Mouse (Mus musculus): ENCODE measurements around the gene Cdh16.
"Not testable (repeated sequence)": the region's sequence is repeated elsewhere in the genome, so short reads cannot be mapped to it uniquely, and the experiment has no call there.

Gene Cdh16

GRCm38 (mm10) chr8:104613119-104613518 lies 11.1 kb downstream of the Cdh16 start:
- no peak for DNase-seq (ENCODE audit: low spot score in 2 of 2)

- DNase-seq (ENCODE audit: low spot score in 2 of 2): no peak
Measured at GRCm38 (mm10) chr8:104611613-104612012, 12.6 kb downstream of the Cdh16 start.

GRCm38 (mm10) chr8:104610185-104610766 lies 13.9 kb downstream of the Cdh16 start:
- DNase-seq (ENCODE audit: low spot score in 2 of 2): no peak

DNA sequence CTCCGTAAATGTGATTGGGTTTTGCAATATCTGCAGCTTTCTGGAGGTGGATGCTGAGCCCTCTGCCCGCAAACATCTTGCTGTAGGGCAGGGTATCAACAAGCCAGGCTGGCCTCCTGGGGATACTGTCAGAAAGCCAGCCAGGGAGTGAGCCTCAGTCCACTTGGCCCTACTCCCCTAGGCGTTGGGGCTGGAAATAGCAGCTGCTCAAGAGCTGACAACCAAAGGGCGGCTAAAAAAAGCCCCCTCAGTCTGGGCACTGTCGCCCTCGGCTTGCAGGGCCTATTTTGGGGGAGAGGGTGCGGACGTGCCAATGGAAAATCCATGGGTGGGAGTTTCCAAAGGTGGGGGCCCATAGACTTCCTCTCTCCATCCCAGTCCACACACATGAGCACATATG lies 15.0 kb downstream of the Cdh16 start:
- no peak for DNase-seq (ENCODE audit: low spot score in 2 of 2)

DNA sequence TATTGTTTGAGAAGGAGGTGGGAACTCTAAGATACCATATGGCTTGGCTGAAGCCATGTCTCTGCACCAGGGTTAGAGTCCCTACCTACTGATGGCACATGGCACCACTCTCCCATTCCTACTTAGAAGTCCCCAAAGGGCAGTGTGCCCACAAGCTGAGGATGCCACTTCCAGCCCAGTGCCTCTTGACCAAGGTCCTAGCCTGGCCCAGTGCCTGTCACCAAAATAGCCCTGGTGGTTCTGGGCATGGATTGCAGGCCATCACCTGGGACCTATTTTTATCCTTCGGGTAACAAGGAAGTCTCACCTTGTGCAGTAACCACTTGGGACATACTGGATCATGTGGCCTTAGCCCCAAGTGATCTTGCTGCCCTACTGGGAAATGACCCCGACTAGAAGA lies 16.3 kb downstream of the Cdh16 start:
- DNase-seq (ENCODE audit: low spot score in 2 of 2): no peak

GRCm38 (mm10) chr8:104606329-104606728 lies 17.9 kb downstream of the Cdh16 start:
- no peak for DNase-seq (ENCODE audit: low spot score in 2 of 2)

- no peak for DNase-seq (ENCODE audit: low spot score in 2 of 2)
Measured at GRCm38 (mm10) chr8:104603245-104603593, 21.0 kb downstream of the Cdh16 start.

- DNase-seq (ENCODE audit: low spot score in 2 of 2): peak; percentile 66 to 76
Measured at GRCm38 (mm10) chr8:104602468-104603244, 21.5 kb downstream of the Cdh16 start.

GRCm38 (mm10) chr8:104601941-104602371 lies 22.2 kb downstream of the Cdh16 start:
- DNase-seq (ENCODE audit: low spot score in 2 of 2): no peak

DNA sequence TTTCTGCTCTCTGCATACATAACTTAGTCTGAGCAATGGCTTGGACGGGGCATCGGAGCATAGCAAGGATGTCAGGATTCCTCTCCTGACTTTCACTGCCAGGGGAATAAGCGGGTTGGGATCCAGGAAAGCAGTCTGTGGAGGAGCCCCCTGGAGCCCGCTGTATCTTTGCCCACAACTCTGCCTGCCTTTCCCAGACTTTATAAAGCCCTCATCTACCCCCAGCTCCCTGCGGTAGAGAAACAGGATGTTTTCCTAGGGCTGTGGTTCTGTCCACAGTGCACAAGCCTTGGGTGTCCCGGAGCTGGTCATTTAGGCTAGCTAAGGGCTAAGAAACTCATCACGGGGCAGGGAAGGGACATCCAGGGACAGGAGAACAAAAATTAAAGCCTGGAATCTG lies 22.8 kb downstream of the Cdh16 start:
- no peak for DNase-seq (ENCODE audit: low spot score in 2 of 2)

- no peak for DNase-seq (ENCODE audit: low spot score in 2 of 2)
Measured at GRCm38 (mm10) chr8:104598496-104598895, 25.7 kb downstream of the Cdh16 start.

DNA sequence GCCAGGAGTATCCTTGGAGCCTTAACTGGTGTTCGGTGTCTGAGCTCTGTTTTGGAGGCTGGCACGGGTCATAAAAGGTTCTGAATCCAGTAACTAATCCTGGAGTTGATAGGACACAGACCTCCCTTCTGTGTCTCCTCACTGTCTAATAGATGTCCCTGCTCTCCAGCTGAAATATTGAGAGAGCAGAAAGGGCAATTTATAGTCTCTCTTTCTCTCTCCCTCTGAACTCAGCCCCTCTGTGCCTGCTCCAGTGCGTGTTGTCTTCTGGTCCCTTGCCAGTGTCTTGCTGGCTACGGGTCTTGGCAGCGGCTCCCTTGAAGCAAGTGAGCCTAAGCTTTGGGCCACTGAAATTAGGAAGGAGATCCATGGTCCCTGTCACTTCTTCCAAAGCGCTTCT lies 26.5 kb downstream of the Cdh16 start:
- no peak for DNase-seq (ENCODE audit: low spot score in 2 of 2)

DNA sequence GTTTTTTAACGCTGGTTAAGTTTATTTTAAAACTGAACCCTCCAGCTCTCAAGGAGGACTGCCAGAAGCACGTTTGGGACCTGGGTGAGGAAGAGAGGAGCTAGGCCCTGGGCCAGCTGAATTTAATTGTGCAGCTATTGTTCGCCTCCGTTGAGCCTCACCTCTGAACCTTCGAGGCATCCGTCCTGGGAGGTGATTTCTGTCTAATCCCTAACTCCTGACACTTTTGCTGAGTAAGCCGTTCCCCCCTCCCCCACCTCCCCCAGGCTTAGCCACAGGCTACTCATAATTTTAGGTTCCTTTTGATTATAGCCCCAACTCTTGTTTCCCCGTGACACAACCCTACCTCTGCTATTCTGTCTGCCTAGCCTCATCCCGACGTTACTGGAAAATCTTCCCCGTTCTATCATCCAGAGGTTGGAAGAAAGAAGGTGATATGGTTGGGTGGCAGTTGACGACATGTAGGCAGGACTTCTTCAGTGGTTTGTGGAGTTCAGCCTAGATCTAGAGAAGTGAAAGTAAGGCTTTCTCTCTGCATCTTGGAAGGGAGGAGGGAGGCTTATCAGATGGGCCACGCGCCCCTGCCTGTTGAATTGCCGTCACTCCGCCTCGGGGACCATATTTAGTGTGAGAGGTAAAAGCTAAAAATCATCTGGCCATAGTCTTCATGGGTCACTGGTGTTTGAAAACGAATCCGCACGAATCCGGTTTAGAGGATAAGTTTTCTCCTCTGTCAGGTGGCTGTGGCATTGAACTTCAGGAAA lies 28.2 kb downstream of the Cdh16 start:
- no peak for DNase-seq (ENCODE audit: low spot score in 2 of 2)

- no peak for DNase-seq (ENCODE audit: low spot score in 2 of 2)
Measured at GRCm38 (mm10) chr8:104594611-104595362, 29.4 kb downstream of the Cdh16 start.

GRCm38 (mm10) chr8:104593536-104594325 lies 30.5 kb downstream of the Cdh16 start:
- no peak for DNase-seq (ENCODE audit: low spot score in 2 of 2)

- DNase-seq (ENCODE audit: low spot score in 2 of 2): no peak
Measured at GRCm38 (mm10) chr8:104592566-104592965, 31.6 kb downstream of the Cdh16 start.

GRCm38 (mm10) chr8:104591856-104592255 lies 32.3 kb downstream of the Cdh16 start:
- no peak for DNase-seq (ENCODE audit: low spot score in 2 of 2)

GRCm38 (mm10) chr8:104591133-104591834 lies 32.9 kb downstream of the Cdh16 start, which contains the start of gene Pdp2:
Gene Pdp2, plus strand, starts transcription at chr8:104591451.
- peak; percentile 79 to 88 for DNase-seq (ENCODE audit: low spot score in 2 of 2)

GRCm38 (mm10) chr8:104590284-104590683 lies 33.9 kb downstream of the Cdh16 start:
- DNase-seq (ENCODE audit: low spot score in 2 of 2): no peak

DNA sequence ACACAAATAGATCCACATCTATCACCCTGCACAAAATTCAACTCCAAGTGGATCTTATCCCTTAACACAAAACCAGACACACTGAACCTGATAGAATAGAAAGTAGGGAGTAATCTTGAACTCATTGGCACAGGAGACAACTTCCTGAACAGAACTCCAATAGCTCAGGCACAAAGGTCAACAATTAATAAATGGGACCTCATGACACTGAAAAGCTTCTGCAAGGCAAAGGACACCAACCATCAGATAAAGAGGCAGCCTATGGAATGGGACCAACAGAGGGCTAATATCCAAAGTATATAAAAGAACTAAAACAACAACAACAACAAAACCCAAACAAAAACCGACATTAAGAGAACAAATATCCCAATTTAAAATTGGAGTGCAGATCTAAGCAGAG lies 39.7 kb downstream of the Cdh16 start:
- DNase-seq (ENCODE audit: low spot score in 2 of 2): no peak

DNA sequence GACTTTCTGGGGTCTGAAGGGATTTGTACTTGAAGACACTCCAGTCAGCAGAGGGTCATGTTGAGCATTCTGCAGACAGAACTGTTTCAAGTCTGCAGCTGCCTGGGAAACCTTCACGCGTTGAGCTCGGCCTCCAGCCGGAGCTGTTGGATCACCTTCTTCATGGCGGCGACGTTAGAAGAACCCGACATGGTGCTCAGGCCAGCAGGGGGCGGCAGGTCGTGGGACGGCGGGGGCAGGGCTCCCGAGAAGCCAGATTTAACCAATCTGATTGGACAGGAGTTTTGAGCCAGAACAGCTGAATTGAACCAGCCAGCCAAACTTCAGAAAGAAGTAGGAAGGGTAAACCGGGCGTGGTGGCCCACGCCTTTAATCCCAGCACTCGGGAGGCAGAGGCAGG lies 46.6 kb downstream of the Cdh16 start:
- DNase-seq (ENCODE audit: low spot score in 2 of 2): not testable (repeated sequence)
